Mouse (Mus musculus) forebrain, embryonic 16.5 days (tissue): ENCODE measurements at regions not wholly inside any gene's neighbourhood (a gene's known extent, or its start where the extent isn't known, plus 50 kb on each side); places are given as distances from the start of the nearest gene placed in this dataset.

Source experiments
- ATAC-seq: fragments of 200-750 bp; cut with Nextera tagmentation; 2 replicates; pipeline ENCODE4 v1.8.0; 2017; ENCODE audit warnings: mild to moderate bottlenecking, moderate library complexity
- H3K27ac ChIP-seq: fragments of 300-500 bp; sonication (generic); 2 replicates; pipeline ENCODE4 v1.5.1; 2014; ENCODE audit warnings: low read length, control low read depth
- H3K27me3 ChIP-seq: fragments of 300-500 bp; sonication (generic); replicated peaks from 2 replicates; pipeline ENCODE4 v1.6.1; 2014; ENCODE audit warnings: low read length; ENCODE audit not compliant: control insufficient read depth, insufficient read depth
- H3K36me3 ChIP-seq: fragments of 300-500 bp; sonication (generic); 2 replicates; pipeline ENCODE4 v1.6.1; 2014; ENCODE audit not compliant: control insufficient read depth, insufficient read depth
- H3K4me1 ChIP-seq: fragments of 300-500 bp; sonication (generic); replicated peaks from 2 replicates; pipeline ENCODE4 v1.6.1; 2014; ENCODE audit warnings: low read length; ENCODE audit not compliant: control insufficient read depth, insufficient read depth
- H3K4me2 ChIP-seq: fragments of 300-500 bp; sonication (generic); 2 replicates; pipeline ENCODE4 v1.6.1; 2014; ENCODE audit warnings: mild to moderate bottlenecking, low read length, control low read depth
- H3K4me3 ChIP-seq: fragments of 300-500 bp; sonication (generic); replicated peaks from 2 replicates; pipeline ENCODE4 v1.5.1; 2014; ENCODE audit warnings: mild to moderate bottlenecking, low read length, control low read depth
- H3K9ac ChIP-seq: fragments of 300-500 bp; sonication (generic); replicated peaks from 2 replicates; pipeline ENCODE4 v1.6.1; 2014; ENCODE audit warnings: low read depth, low read length, control low read depth
- H3K9me3 ChIP-seq: fragments of 300-500 bp; sonication (generic); 2 replicates; pipeline ENCODE4 v1.6.1; 2016; ENCODE audit warnings: low read length; ENCODE audit not compliant: control insufficient read depth
- WGBS: fragments of 180-500 bp; shearing (Covaris S2); extraction: QIAGEN DNeasy Blood & Tissue Kit; methylation state at CpG from one replicate; pipeline ENCODE4 v1.1.7; 2014; 5-methylcytosine and 5-hydroxymethylcytosine counted together

DNA sequence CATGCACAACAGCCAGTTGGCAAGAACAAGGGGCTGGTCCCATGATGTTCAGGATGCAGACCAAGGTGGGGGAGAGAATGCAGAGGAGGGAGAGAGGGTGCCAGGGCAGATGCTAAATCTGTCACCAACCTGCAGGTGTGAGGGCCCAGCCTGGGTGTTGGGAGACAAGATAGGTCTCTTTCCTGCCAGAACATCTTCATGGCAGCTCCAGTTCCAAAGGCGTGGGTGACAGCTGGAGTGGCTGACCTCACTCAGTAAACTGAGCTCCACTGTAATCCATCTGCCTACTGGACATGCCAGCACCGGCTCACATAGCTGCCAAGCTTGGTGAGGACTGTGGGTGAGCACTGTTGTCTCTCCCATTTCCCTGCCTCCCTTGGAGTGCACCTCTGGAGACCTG is 129.9 kb downstream of the Ndufa10 start:
- Histone ChIP-seq H3K36me3 (no peaks in the 10 kb centered on the region), H3K4me1 (no peaks in the 10 kb centered on the region), H3K27me3 (no peaks in the 10 kb centered on the region), H3K4me3 (no peak overlapping the region), H3K9me3 (no peaks in the 10 kb centered on the region), H3K4me2 (no peak overlapping the region), H3K27ac (no peak overlapping the region), H3K9ac (no peak overlapping the region)
- no peak for ATAC-seq
- 91% methylated on average over 2 of the region's 2 CpGs for WGBS

DNA sequence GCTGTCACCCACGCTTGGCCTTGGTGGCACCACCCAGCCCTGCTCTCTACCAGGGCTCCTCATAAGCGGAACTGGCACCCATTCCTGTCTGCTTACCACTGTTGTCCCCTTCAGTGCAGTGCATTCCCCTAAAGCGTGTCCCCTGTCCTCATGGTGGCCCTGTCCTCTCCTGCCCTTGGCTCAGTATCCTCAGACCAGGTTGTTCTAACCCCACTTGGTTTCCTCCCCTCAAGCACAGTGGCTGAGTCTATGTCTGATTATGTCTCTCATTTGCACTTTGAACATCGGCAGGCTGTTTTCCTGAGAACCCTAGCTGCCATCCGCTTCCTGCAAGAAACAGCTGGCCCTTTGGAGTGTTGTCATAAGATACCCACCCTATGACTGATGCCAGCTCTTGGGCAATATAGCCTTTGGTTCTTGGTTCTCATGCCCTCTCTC is 130.5 kb downstream of the Ndufa10 start:
- Histone ChIP-seq H3K27me3 (no peaks in the 10 kb centered on the region), H3K9ac (no peak overlapping the region), H3K4me2 (no peak overlapping the region), H3K4me1 (no peaks in the 10 kb centered on the region), H3K4me3 (no peak overlapping the region), H3K27ac (no peak overlapping the region), H3K9me3 (no peaks in the 10 kb centered on the region), H3K36me3 (no peaks in the 10 kb centered on the region)
- no peak for ATAC-seq
- WGBS, result 91% methylated on average over 5 of the region's 5 CpGs

DNA sequence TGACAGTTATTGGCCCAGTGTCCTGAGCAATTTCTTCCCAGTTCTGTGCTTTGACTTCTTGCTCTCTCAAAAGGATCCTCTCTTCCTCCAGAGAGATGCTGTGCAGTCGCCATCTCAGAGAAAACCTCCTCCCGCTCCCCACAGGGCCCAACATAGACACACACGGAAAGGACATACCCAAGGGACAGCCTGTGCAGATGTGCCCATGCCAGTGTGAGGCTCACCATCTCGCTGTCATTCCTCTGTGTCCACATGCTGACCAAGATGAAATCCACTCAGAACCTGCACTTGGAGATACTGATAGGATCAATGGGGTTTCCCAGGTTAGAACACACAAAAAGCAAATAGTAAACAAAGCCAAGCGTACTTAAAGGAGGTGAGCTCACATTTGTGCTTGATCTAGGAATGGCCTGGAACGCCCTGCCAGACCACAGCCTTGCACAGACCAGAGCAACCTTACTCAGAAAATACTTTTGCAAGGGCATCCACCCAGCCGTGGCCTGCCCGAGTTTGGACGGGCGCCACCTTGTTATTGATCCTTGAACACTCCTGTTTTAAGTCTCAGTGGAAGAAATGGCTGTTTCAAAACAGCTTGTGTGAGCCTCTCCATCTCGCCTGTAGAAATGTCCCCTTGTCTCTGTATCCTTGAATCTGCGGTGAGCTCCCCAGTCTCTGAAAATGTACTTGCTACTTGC is 131.7 kb downstream of the Ndufa10 start:
- 88% methylated on average over 12 of the region's 12 CpGs for WGBS
- no peaks in the 10 kb centered on the region for H3K4me1 ChIP-seq
- H3K27me3 ChIP-seq, result no peaks in the 10 kb centered on the region
- no peak overlapping the region for H3K27ac ChIP-seq
- no peaks in the 10 kb centered on the region for H3K9me3 ChIP-seq
- H3K9ac ChIP-seq, result no peak overlapping the region
- no peak for ATAC-seq
- no peak overlapping the region for H3K4me3 ChIP-seq
- H3K4me2 ChIP-seq, result no peak overlapping the region
- no peaks in the 10 kb centered on the region for H3K36me3 ChIP-seq

DNA sequence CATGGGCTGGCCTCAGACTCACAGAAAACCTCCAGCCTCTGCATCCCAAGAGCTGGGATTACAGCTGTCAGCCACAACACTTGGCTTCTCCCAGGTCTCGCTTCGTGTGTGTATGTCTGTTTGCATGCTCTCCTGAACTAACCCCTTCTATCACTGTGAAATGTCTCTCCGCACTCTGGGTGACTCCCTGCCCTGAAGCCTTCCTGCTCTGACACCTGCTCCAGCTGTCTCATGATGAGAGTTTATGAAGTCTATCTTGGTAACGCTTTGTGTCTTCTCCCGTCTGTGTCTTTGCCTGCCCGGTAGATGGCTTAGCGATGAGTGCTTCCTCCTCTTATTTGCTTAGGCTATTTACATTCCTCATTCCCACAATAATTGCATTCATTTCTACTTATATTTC is 133.0 kb downstream of the Ndufa10 start:
- no peak for ATAC-seq
- no peak overlapping the region for H3K4me3 ChIP-seq
- no peaks in the 10 kb centered on the region for H3K4me1 ChIP-seq
- no peak overlapping the region for H3K9ac ChIP-seq
- no peaks in the 10 kb centered on the region for H3K9me3 ChIP-seq
- no peaks in the 10 kb centered on the region for H3K27me3 ChIP-seq
- 93% methylated on average over 7 of the region's 7 CpGs for WGBS
- H3K36me3 ChIP-seq, result no peaks in the 10 kb centered on the region
- H3K27ac ChIP-seq, result no peak overlapping the region
- no peak overlapping the region for H3K4me2 ChIP-seq

DNA sequence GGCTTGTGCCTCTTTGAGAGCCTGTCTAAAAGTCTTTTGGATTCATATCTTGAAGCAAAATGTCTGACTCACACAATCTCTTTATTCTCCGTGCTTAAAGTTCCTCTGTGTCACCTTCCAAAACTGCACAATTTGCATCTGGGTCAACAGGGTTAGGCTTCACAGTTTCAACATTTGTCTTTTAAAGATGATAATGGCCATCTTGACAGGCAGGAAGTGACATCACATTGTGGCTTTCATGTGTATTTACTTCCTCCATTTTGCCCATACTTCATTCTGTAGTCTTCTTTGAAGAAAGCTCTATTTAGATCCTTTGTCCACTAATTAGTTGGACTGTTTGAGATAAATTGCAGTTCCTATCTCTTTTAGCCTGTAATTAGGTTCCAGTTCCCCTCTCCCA is 135.1 kb downstream of the Ndufa10 start:
- no peak overlapping the region for H3K27ac ChIP-seq
- no peak overlapping the region for H3K4me2 ChIP-seq
- no peaks in the 10 kb centered on the region for H3K27me3 ChIP-seq
- H3K4me3 ChIP-seq, result no peak overlapping the region
- no peaks in the 10 kb centered on the region for H3K4me1 ChIP-seq
- ATAC-seq, result no peak
- WGBS, result 78% methylated on average over 1 of the region's 1 CpGs
- no peak overlapping the region for H3K9ac ChIP-seq
- no peaks in the 10 kb centered on the region for H3K36me3 ChIP-seq
- H3K9me3 ChIP-seq, result peaks cover 4% of the 10 kb centered on the region

DNA sequence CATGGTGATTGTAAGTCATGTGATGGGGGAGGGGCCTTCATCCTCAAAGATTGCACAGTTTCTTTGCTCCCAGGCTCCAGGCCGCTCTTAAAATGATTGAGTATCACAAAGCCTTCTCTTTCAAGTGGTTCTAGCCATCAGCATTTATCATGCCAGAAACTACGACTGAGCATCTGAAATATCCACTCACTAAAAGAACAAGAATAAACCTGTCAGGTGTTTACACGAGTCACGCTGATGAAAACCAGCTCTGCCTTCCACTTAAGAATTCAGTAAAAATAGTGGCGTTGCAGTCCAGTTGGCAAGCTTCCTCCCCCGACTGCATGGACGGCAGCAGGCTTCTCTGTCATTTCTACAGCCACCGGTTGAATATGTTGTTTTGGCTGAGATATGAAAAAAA is 136.2 kb downstream of the Ndufa10 start:
- H3K9ac ChIP-seq, result no peak overlapping the region
- no peaks in the 10 kb centered on the region for H3K36me3 ChIP-seq
- no peak overlapping the region for H3K27ac ChIP-seq
- H3K27me3 ChIP-seq, result no peaks in the 10 kb centered on the region
- no peak overlapping the region for H3K4me3 ChIP-seq
- H3K4me2 ChIP-seq, result no peak overlapping the region
- WGBS, result 76% methylated on average over 8 of the region's 8 CpGs
- peaks cover 4% of the 10 kb centered on the region for H3K9me3 ChIP-seq
- no peaks in the 10 kb centered on the region for H3K4me1 ChIP-seq
- no peak for ATAC-seq

DNA sequence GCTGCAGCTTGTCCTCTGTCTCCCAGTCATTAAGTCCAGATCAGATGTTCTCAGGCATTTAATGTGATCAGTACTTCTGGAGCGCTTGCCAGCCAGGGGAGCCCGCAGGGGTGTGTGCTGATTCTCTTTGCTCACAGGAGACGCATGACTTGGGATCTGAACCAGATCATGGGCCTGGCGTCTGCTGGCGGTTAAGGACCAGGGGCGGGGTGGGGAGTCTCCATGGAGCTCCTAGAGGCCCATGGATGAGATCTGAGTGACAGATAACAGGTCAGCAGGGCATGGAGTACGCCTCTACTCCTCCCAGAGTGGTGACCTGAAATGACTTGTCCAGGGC is 136.7 kb upstream of the Hdac4 start:
- H3K4me1 ChIP-seq, result no peaks in the 10 kb centered on the region
- 86% methylated on average over 7 of the region's 7 CpGs for WGBS
- H3K27ac ChIP-seq, result no peak overlapping the region
- no peak overlapping the region for H3K9ac ChIP-seq
- no peaks in the 10 kb centered on the region for H3K27me3 ChIP-seq
- H3K9me3 ChIP-seq, result peaks cover 4% of the 10 kb centered on the region
- no peak overlapping the region for H3K4me3 ChIP-seq
- H3K4me2 ChIP-seq, result no peak overlapping the region
- H3K36me3 ChIP-seq, result no peaks in the 10 kb centered on the region
- no peak for ATAC-seq

DNA sequence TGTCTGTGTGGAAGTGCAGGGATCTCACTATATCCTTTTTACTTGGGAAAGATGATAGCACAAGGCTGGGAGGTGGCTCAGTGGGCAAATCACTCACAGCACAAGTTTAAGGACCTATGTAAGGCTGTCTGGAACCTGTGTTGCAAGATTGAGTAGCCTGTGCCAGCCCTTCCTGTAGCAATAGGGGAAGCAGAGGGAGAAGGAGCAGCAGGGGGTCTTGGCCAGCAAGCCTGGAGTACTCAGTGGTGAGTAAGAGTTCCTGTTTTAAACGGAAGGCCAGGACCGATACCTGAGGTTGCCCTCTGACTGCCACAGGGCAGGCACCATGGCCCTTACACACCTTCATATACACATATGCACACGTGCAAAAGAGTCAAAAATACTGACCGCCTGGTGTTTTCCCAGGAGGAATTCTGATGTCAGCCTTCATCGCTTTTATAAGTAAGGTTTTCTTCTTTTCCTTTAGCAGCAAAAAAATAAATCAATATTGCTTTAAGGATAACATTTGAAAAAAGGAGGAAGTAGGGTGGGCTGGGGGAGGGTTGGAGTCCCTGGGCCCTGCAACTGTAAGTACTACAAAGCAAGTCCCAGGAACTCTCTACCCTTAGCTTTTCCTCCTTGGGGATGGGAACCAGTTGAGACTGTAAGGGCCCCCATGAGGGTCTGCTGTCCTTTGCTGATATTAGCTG is 136.2 kb upstream of the Hdac4 start:
- ATAC-seq, result no peak
- WGBS, result 89% methylated on average over 5 of the region's 5 CpGs

DNA sequence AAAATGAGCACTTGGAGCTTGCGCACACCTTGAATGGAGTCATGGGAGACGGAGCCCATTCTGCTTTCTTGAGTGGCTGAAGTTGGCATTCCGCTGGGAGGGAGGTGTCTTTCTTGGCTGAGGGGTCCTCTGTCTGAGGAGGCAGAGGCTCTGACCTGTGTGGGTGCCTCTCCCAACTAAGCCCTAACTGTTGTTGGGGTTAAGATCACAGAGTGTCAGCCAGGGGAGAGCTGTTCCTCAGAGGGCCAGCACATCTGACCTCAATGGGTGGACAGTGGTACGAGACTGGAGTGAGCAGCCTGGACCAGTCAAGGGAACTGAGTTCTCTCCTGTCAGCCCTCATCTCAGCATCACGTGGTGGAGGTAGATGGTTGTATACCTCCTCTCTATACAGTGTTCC is 134.7 kb upstream of the Hdac4 start:
- Histone ChIP-seq H3K27me3 (no peaks in the 10 kb centered on the region), H3K36me3 (no peaks in the 10 kb centered on the region), H3K9ac (no peak overlapping the region), H3K4me1 (no peaks in the 10 kb centered on the region), H3K27ac (no peak overlapping the region), H3K4me3 (no peak overlapping the region), H3K9me3 (peaks cover 4% of the 10 kb centered on the region), H3K4me2 (no peak overlapping the region)
- ATAC-seq, result no peak
- 80% methylated on average over 5 of the region's 5 CpGs for WGBS

More for the DNA sequence above, 136.2 kb upstream of the Hdac4 start:
- peaks cover 4% of the 10 kb centered on the region for H3K9me3 ChIP-seq
- H3K36me3 ChIP-seq, result no peaks in the 10 kb centered on the region
- H3K4me1 ChIP-seq, result no peaks in the 10 kb centered on the region
- H3K9ac ChIP-seq, result no peak overlapping the region
- H3K4me2 ChIP-seq, result no peak overlapping the region
- H3K4me3 ChIP-seq, result no peak overlapping the region
- no peaks in the 10 kb centered on the region for H3K27me3 ChIP-seq
- H3K27ac ChIP-seq, result no peak overlapping the region
